Comparison of ENCODE assay signal across 12 mouse cellular contexts in genomic region chr1:63272125-63272675, GRCm38 (mm10). TPM values are rescaled to one million over a fixed set of nuclear protein-coding genes. Genes with fewer than 3 reads are reported as not detected.
DNase-seq lines count a peak whose midpoint lies in the region; ATAC-seq and TF ChIP-seq lines count a peak whose summit lies in the region.
"Had no signal": no experiment of that assay in that cellular context is flagged by ENCODE, and none has a peak within 500 bp of the region (broad histone marks: within the 10 kb centered on the region; RNA-seq: fewer than 3 reads in every experiment).

No protein-coding gene starts in this region.

- H3K27me3 ChIP-seq in heart, embryonic 16.5 days (ENCODE audit: control insufficient read depth, insufficient read depth, low read length): peaks cover 56% of the 10 kb centered on the region
- peaks cover 56% of the 10 kb centered on the region for H3K27me3 ChIP-seq in heart, embryonic 12.5 days (replicated peaks)
- peaks cover 46% of the 10 kb centered on the region for H3K27me3 ChIP-seq in forebrain, postnatal 0 days (ENCODE audit: insufficient read depth, low read length)
- H3K27me3 ChIP-seq in midbrain, embryonic 12.5 days: peaks cover 67% of the 10 kb centered on the region
- peaks cover 39% of the 10 kb centered on the region for H3K27me3 ChIP-seq in lung, postnatal 0 days (replicated peaks; ENCODE audit: insufficient read depth, low read length)

- WGBS in heart, embryonic 16.5 days: 24% methylated on average over 8 of the region's 8 CpGs
- WGBS in heart, embryonic 12.5 days: 27% methylated on average over 8 of the region's 8 CpGs
- WGBS in forebrain, postnatal 0 days: 13% methylated on average over 8 of the region's 8 CpGs
- 30% methylated on average over 8 of the region's 8 CpGs for WGBS in midbrain, embryonic 12.5 days
- WGBS in lung, postnatal 0 days: 20% methylated on average over 8 of the region's 8 CpGs

- DNase-seq in embryo, embryonic 10.5 days (ENCODE audit: low spot score): peak; percentile 62
- DNase-seq in forebrain, postnatal 0 days: peak; percentile 63
- DNase-seq in left cerebral cortex, adult 11 months (ENCODE audit: low spot score): no peak
- DNase-seq in lung, postnatal 0 days (ENCODE audit: low spot score): no peak
- DNase-seq in layer of hippocampus, adult 18-20 months (ENCODE audit: low spot score in 2 of 2): no peak
- DNase-seq: heart, adult 11 months; kidney, adult 9 months had no signal

- ATAC-seq in heart, embryonic 16.5 days (replicated peaks; ENCODE audit: extremely low read depth, insufficient read depth, low FRiP score): no peak
- no peak for ATAC-seq in heart, embryonic 12.5 days (ENCODE audit: insufficient number of reproducible peaks, low FRiP score)
- ATAC-seq in forebrain, postnatal 0 days: no peak
- no peak for ATAC-seq in midbrain, embryonic 12.5 days (ENCODE audit: low FRiP score, low read depth)
- ATAC-seq in lung, postnatal 0 days: no peak

- no peak overlapping the region for H3K9ac ChIP-seq in heart, embryonic 16.5 days (ENCODE audit: low read length)
- H3K9ac ChIP-seq in heart, embryonic 12.5 days: no peak overlapping the region
- H3K9ac ChIP-seq in forebrain, postnatal 0 days: no peak overlapping the region
- H3K9ac ChIP-seq in midbrain, embryonic 12.5 days (replicated peaks): no peak overlapping the region
- no peak overlapping the region for H3K9ac ChIP-seq in lung, postnatal 0 days (replicated peaks; ENCODE audit: low read depth)

- no peaks in the 10 kb centered on the region for H3K9me3 ChIP-seq in heart, embryonic 16.5 days (replicated peaks; ENCODE audit: control insufficient read depth, low read length)
- H3K9me3 ChIP-seq in heart, embryonic 12.5 days (replicated peaks): no peaks in the 10 kb centered on the region
- H3K9me3 ChIP-seq in forebrain, postnatal 0 days (ENCODE audit: low read length): no peaks in the 10 kb centered on the region
- H3K9me3 ChIP-seq in midbrain, embryonic 12.5 days: no peaks in the 10 kb centered on the region
- H3K9me3 ChIP-seq in lung, postnatal 0 days (ENCODE audit: low read length): no peaks in the 10 kb centered on the region

- peaks cover 5% of the 10 kb centered on the region for H3K4me1 ChIP-seq in heart, embryonic 16.5 days (ENCODE audit: control insufficient read depth, insufficient read depth, low read length)
- peaks cover 10% of the 10 kb centered on the region; the same call in 1 of the 2 replicates for H3K4me1 ChIP-seq in heart, embryonic 12.5 days (replicated peaks)
- H3K4me1 ChIP-seq in forebrain, postnatal 0 days (ENCODE audit: insufficient read depth): no peaks in the 10 kb centered on the region
- H3K4me1 ChIP-seq in midbrain, embryonic 12.5 days: peaks cover 7% of the 10 kb centered on the region
- no peaks in the 10 kb centered on the region for H3K4me1 ChIP-seq in lung, postnatal 0 days (ENCODE audit: insufficient read depth, low read depth, low read length)

- H3K36me3 ChIP-seq in heart, embryonic 16.5 days (ENCODE audit: control insufficient read depth, insufficient read depth): no peaks in the 10 kb centered on the region
- no peaks in the 10 kb centered on the region for H3K36me3 ChIP-seq in heart, embryonic 12.5 days
- no peaks in the 10 kb centered on the region for H3K36me3 ChIP-seq in forebrain, postnatal 0 days (ENCODE audit: insufficient read depth)
- no peaks in the 10 kb centered on the region for H3K36me3 ChIP-seq in midbrain, embryonic 12.5 days
- H3K36me3 ChIP-seq in lung, postnatal 0 days (ENCODE audit: insufficient read depth, low read length): no peaks in the 10 kb centered on the region

- no peak overlapping the region for H3K4me3 ChIP-seq in heart, embryonic 16.5 days (ENCODE audit: low read length)
- no peak overlapping the region for H3K4me3 ChIP-seq in heart, embryonic 12.5 days
- peak overlapping the region; percentile 52; the same call in 1 of the 2 replicates for H3K4me3 ChIP-seq in forebrain, postnatal 0 days (ENCODE audit: low read depth, low read length)
- H3K4me3 ChIP-seq in midbrain, embryonic 12.5 days: no peak overlapping the region
- H3K4me3 ChIP-seq in lung, postnatal 0 days (ENCODE audit: low read depth, low read length): no peak overlapping the region

- H3K4me2 ChIP-seq in heart, embryonic 16.5 days (ENCODE audit: low read depth, low read length): peak overlapping the region; percentile 62; the same call in 1 of the 2 replicates
- no peak overlapping the region for H3K4me2 ChIP-seq in heart, embryonic 12.5 days
- H3K4me2 ChIP-seq in forebrain, postnatal 0 days (ENCODE audit: low read depth): peak overlapping the region; percentile 53
- peak overlapping the region; percentile 60 for H3K4me2 ChIP-seq in midbrain, embryonic 12.5 days (replicated peaks)
- no peak overlapping the region for H3K4me2 ChIP-seq in lung, postnatal 0 days (replicated peaks; ENCODE audit: low read depth, low read length)

- H3K27ac ChIP-seq in heart, embryonic 16.5 days (ENCODE audit: low read length): no peak overlapping the region
- H3K27ac ChIP-seq in heart, embryonic 12.5 days (ENCODE audit: poor library complexity, severe bottlenecking): no peak overlapping the region
- peak overlapping the region; percentile 80; the same call in 1 of the 2 replicates for H3K27ac ChIP-seq in forebrain, postnatal 0 days (ENCODE audit: low read depth, low read length)
- no peak overlapping the region for H3K27ac ChIP-seq in midbrain, embryonic 12.5 days (replicated peaks)
- H3K27ac ChIP-seq in lung, postnatal 0 days (ENCODE audit: low read length): no peak overlapping the region

- TF ChIP-seq CTCF in forebrain, postnatal 0 days (IDR thresholded peaks at IDR 0.05; ENCODE audit: low read depth): no peak
- TF ChIP-seq CTCF in lung, postnatal 0 days (IDR thresholded peaks at IDR 0.05): no peak

- no peak for TF ChIP-seq EP300 in lung, postnatal 0 days (IDR thresholded peaks at IDR 0.05)

RNA-seq across cellular contexts. Expression of gene Zdbf2, which starts 0.9 kb away (rescaled TPM):
- 3.2 and 5.0 TPM in 2 replicates for polyA plus RNA-seq in heart, embryonic 16.5 days (2015; fragmentation: Nextera tagmentation; extraction: Ambion mirVana)
- polyA plus RNA-seq in heart, embryonic 12.5 days (2016; fragmentation: Nextera tagmentation; extraction: Ambion mirVana): 9.2 and 10.7 TPM in 2 replicates
- 18.4 and 30.3 TPM in 2 replicates for total RNA-seq in forebrain, postnatal 0 days (2014; rRNA removed)
- 7.4 and 23.9 TPM in 2 replicates for polyA plus RNA-seq in forebrain, postnatal 0 days (2015; fragmentation: Nextera tagmentation; extraction: Ambion mirVana)
- 30.9 and 40.2 TPM in 2 replicates for polyA plus RNA-seq in midbrain, embryonic 12.5 days (2016; fragmentation: Nextera tagmentation; extraction: Ambion mirVana)
- 2.6 and 3.1 TPM in 2 replicates for polyA plus RNA-seq in lung, postnatal 0 days (2015; fragmentation: Nextera tagmentation; extraction: Ambion mirVana)
- total RNA-seq in layer of hippocampus, adult 18-20 months (2021): 10 to 100 TPM; 19.3 to 19.5 TPM
- total RNA-seq: megakaryocyte progenitor cell, adult 5-6 weeks had no signal
- polyA plus RNA-seq: C2C12 had no signal

RNA-seq across cellular contexts. Expression of gene Gpr1, which starts 57.9 kb away (rescaled TPM):
- 0.12 and 0.30 TPM in 2 replicates for polyA plus RNA-seq in heart, embryonic 16.5 days (2015; fragmentation: Nextera tagmentation; extraction: Ambion mirVana)
- polyA plus RNA-seq in heart, embryonic 12.5 days (2016; fragmentation: Nextera tagmentation; extraction: Ambion mirVana): 0.11 TPM in 1 of 2 replicates, not detected in the other
- 0.62 and 0.95 TPM in 2 replicates for total RNA-seq in forebrain, postnatal 0 days (2014; rRNA removed)
- polyA plus RNA-seq in forebrain, postnatal 0 days (2015; fragmentation: Nextera tagmentation; extraction: Ambion mirVana): 0.45 and 0.47 TPM in 2 replicates
- 0.15 and 0.20 TPM in 2 replicates for polyA plus RNA-seq in midbrain, embryonic 12.5 days (2016; fragmentation: Nextera tagmentation; extraction: Ambion mirVana)
- polyA plus RNA-seq in lung, postnatal 0 days (2015; fragmentation: Nextera tagmentation; extraction: Ambion mirVana): 0.10 TPM in 1 of 2 replicates, not detected in the other
- under 1 TPM; 0.47 to 0.48 TPM for total RNA-seq in layer of hippocampus, adult 18-20 months (2021)
- total RNA-seq: megakaryocyte progenitor cell, adult 5-6 weeks had no signal
- polyA plus RNA-seq: C2C12 had no signal

Comparison
In these comparisons a context has a peak if more than half of its experiments do, and no peak if none do; other contexts are left out.
1. H3K4me2 ChIP-seq: peak in heart, embryonic 16.5 days (single experiment), forebrain, postnatal 0 days (single experiment) and midbrain, embryonic 12.5 days (single experiment); none in heart, embryonic 12.5 days (single experiment) and lung, postnatal 0 days (single experiment).
2. DNase-seq: peak in embryo, embryonic 10.5 days (single experiment) and forebrain, postnatal 0 days (single experiment); none in left cerebral cortex, adult 11 months (single experiment), lung, postnatal 0 days (single experiment) and layer of hippocampus, adult 18-20 months (0 of 2).